Mouse (Mus musculus) ES-E14 (cell line): ENCODE data around the gene Cryl1.

Experiments
- CHD2 ChIP-seq: IDR thresholded peaks from 2 replicates; pipeline ENCODE4 v1.6.1; 2014; ENCODE audit warnings: mild to moderate bottlenecking, low read depth, low read length, inconsistent platforms
- MAFK ChIP-seq: IDR thresholded peaks from 2 replicates; pipeline ENCODE4 v1.6.1; 2014; ENCODE audit warnings: mild to moderate bottlenecking, low read depth, low read length, inconsistent platforms; ENCODE audit not compliant: insufficient read depth
- ZC3H11A ChIP-seq: IDR thresholded peaks from 2 replicates; pipeline ENCODE4 v1.6.1; 2012; ENCODE audit warnings: low read depth, mild to moderate bottlenecking, inconsistent platforms, low read length, borderline replicate concordance
- ZNF384 ChIP-seq: IDR thresholded peaks from 2 replicates; pipeline ENCODE4 v1.6.1; 2012; ENCODE audit warnings: low read depth, low read length, inconsistent platforms

DNA sequence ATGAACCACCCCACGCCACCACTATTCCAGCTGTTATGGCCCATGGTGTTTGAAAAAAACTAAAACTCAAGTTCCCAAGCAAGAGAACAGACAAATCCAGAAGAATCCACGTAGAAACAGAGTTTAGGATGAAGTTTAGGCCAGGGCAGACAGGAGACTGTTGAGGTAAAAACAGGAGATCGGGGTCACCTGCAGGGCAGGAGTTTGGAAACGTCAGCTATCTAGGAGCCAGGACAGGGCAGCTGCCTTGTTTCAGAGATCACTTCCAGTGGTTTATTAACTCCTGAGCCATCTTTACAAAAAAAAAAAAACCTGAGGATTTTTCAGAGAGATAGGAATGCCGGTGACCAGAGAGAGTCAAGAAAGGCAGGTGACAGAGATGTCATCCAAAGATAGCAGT is 20.8 kb downstream of the Cryl1 start:
- no peak for TF ChIP-seq ZNF384
- TF ChIP-seq CHD2 = no peak
- TF ChIP-seq ZC3H11A = no peak
- TF ChIP-seq MAFK = no peak
